Mouse (Mus musculus): Measurements from ENCODE around the gene Ube2n. TPM values are rescaled to one million over a fixed set of nuclear protein-coding genes. Genes with fewer than 3 reads are reported as not detected.
"Not testable (repeated sequence)": the region's sequence is repeated elsewhere in the genome, so short reads cannot be mapped to it uniquely, and the experiment has no call there.

Gene Ube2n
- polyA plus RNA-seq, 1 experiment from 2014 or later, result 365 TPM

GRCm38 (mm10) chr10:95545051-95545450 is 30.1 kb downstream of the Ube2n start:
- Histone ChIP-seq H3K9ac (no peak overlapping the region), H3K4me2 (no peak overlapping the region), H3K27ac (replicated peaks) (no peak overlapping the region), H3K27me3 (no peaks in the 10 kb centered on the region), H3K4me3 (no peak overlapping the region), H3K36me3 (peaks cover 29% of the 10 kb centered on the region), H3K9me3 (no peaks in the 10 kb centered on the region), H3K4me1 (replicated peaks) (no peaks in the 10 kb centered on the region)
- 52% methylated on average over 4 of the region's 4 CpGs for WGBS
- ATAC-seq (ENCODE audit: low FRiP score, low read depth), result no peak

GRCm38 (mm10) chr10:95546178-95546577 is 31.2 kb downstream of the Ube2n start:
- Histone ChIP-seq H3K4me3 (no peak overlapping the region), H3K27me3 (no peaks in the 10 kb centered on the region), H3K36me3 (peaks cover 29% of the 10 kb centered on the region), H3K4me1 (replicated peaks) (no peaks in the 10 kb centered on the region), H3K27ac (replicated peaks) (no peak overlapping the region), H3K4me2 (no peak overlapping the region), H3K9me3 (no peaks in the 10 kb centered on the region), H3K9ac (no peak overlapping the region)
- WGBS, result 95% methylated on average over 2 of the region's 2 CpGs
- ATAC-seq (ENCODE audit: low FRiP score, low read depth), result no peak

GRCm38 (mm10) chr10:95548154-95548826 is 33.3 kb downstream of the Ube2n start:
- peaks cover 29% of the 10 kb centered on the region for H3K36me3 ChIP-seq
- no peak overlapping the region for H3K27ac ChIP-seq (replicated peaks)

GRCm38 (mm10) chr10:95549080-95549479 is 34.1 kb downstream of the Ube2n start:
- H3K9me3 ChIP-seq; H3K4me1 ChIP-seq (replicated peaks); H3K4me3 ChIP-seq; H3K9ac ChIP-seq; H3K27me3 ChIP-seq; H3K4me2 ChIP-seq; H3K27ac ChIP-seq (replicated peaks); ATAC-seq (ENCODE audit: low FRiP score, low read depth): not testable (repeated sequence)
- H3K36me3 ChIP-seq, result peaks cover 29% of the 10 kb centered on the region
- 64% methylated on average over 5 of the region's 5 CpGs for WGBS

More at GRCm38 (mm10) chr10:95548154-95548826, 33.3 kb downstream of the Ube2n start:
- H3K9ac ChIP-seq, result no peak overlapping the region
- H3K9me3 ChIP-seq, result no peaks in the 10 kb centered on the region
- H3K27me3 ChIP-seq, result no peaks in the 10 kb centered on the region
- H3K4me2 ChIP-seq, result no peak overlapping the region
- H3K4me1 ChIP-seq (replicated peaks), result peaks cover 9% of the 10 kb centered on the region
- WGBS, result 81% methylated on average over 11 of the region's 11 CpGs
- no peak for ATAC-seq (ENCODE audit: low FRiP score, low read depth)
- H3K4me3 ChIP-seq, result no peak overlapping the region

DNA sequence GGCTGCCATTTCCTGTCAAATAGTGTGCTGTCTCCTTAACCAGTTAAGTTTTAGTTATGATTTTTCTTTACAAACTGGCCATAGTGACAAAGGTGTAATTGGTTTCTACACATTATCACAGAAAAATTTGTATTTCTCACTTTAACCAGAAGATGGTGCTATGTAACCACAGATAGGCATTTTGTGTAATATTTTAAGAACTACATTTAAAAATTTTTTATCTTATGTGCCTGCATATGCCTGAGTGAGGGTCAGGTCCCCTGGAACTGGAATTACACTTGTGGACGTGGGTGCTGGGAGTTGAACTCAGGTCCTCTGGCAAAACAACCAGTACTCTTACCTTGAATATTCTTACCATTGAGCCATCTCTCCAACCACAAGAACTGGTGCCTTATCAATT is 35.6 kb downstream of the Ube2n start:
- no peak overlapping the region for H3K4me3 ChIP-seq
- no peaks in the 10 kb centered on the region for H3K27me3 ChIP-seq
- H3K9me3 ChIP-seq, result no peaks in the 10 kb centered on the region
- ATAC-seq (ENCODE audit: low FRiP score, low read depth), result no peak
- peaks cover 20% of the 10 kb centered on the region for H3K36me3 ChIP-seq
- no peak overlapping the region for H3K27ac ChIP-seq (replicated peaks)
- H3K4me1 ChIP-seq (replicated peaks), result peaks cover 9% of the 10 kb centered on the region
- H3K4me2 ChIP-seq, result no peak overlapping the region
- WGBS, result 59% methylated on average over 1 of the region's 1 CpGs
- no peak overlapping the region for H3K9ac ChIP-seq

GRCm38 (mm10) chr10:95551752-95552151 is 36.8 kb downstream of the Ube2n start:
- H3K4me3 ChIP-seq, result no peak overlapping the region
- H3K9me3 ChIP-seq, result no peaks in the 10 kb centered on the region
- H3K36me3 ChIP-seq, result peaks cover 15% of the 10 kb centered on the region
- no peak for ATAC-seq (ENCODE audit: low FRiP score, low read depth)
- peaks cover 9% of the 10 kb centered on the region for H3K4me1 ChIP-seq (replicated peaks)
- no peak overlapping the region for H3K27ac ChIP-seq (replicated peaks)
- no peaks in the 10 kb centered on the region for H3K27me3 ChIP-seq
- H3K9ac ChIP-seq, result no peak overlapping the region
- no peak overlapping the region for H3K4me2 ChIP-seq

DNA sequence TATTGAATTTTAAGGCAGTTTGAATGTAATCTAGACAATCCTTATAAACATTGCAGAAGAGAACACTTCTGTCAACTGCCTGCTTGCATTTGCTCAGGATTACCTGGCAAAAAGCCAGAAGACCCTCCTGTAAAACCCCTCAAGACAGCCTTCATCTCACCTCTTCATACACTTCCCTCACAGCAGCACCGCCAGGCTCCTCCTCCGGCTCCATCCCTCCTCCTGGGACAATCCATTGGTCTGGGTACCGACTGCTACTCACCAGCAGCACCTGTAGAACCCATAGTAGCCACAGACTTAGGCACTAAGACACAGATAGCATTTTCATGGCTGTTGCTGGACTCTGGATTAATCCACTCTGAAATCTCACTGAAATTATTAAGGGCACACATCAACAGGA is 37.4 kb downstream of the Ube2n start:
- ATAC-seq (ENCODE audit: low FRiP score, low read depth), result no peak
- Histone ChIP-seq H3K9me3 (no peaks in the 10 kb centered on the region), H3K4me3 (no peak overlapping the region), H3K27me3 (no peaks in the 10 kb centered on the region), H3K36me3 (peaks cover 16% of the 10 kb centered on the region), H3K9ac (no peak overlapping the region), H3K4me2 (no peak overlapping the region), H3K4me1 (replicated peaks) (peaks cover 9% of the 10 kb centered on the region), H3K27ac (replicated peaks) (0 out of 2 replicates have a peak overlapping the region, but pooled peaks have one; percentile 14)
- WGBS, result 58% methylated on average over 3 of the region's 3 CpGs

GRCm38 (mm10) chr10:95555866-95556265 is 40.9 kb downstream of the Ube2n start:
- H3K27ac ChIP-seq (replicated peaks), result no peak overlapping the region
- 0 out of 2 replicates have a peak, but pooled peaks cover 4% of the 10 kb centered on the region for H3K36me3 ChIP-seq
- no peaks in the 10 kb centered on the region for H3K27me3 ChIP-seq
- H3K9me3 ChIP-seq, result no peaks in the 10 kb centered on the region
- no peak overlapping the region for H3K9ac ChIP-seq
- peaks cover 23% of the 10 kb centered on the region for H3K4me1 ChIP-seq (replicated peaks)
- H3K4me2 ChIP-seq, result no peak overlapping the region
- no peak overlapping the region for H3K4me3 ChIP-seq
- WGBS, result 87% methylated on average over 11 of the region's 11 CpGs
- ATAC-seq (ENCODE audit: low FRiP score, low read depth), result no peak

- H3K9ac ChIP-seq, result no peak overlapping the region
- ATAC-seq (ENCODE audit: low FRiP score, low read depth), result no peak
- H3K27me3 ChIP-seq, result no peaks in the 10 kb centered on the region
- H3K27ac ChIP-seq (replicated peaks), result no peak overlapping the region
- 85% methylated on average over 5 of the region's 5 CpGs for WGBS
- H3K9me3 ChIP-seq, result no peaks in the 10 kb centered on the region
- 0 out of 2 replicates have a peak, but pooled peaks cover 4% of the 10 kb centered on the region for H3K36me3 ChIP-seq
- peaks cover 28% of the 10 kb centered on the region for H3K4me1 ChIP-seq (replicated peaks)
- no peak overlapping the region for H3K4me3 ChIP-seq
- H3K4me2 ChIP-seq, result no peak overlapping the region
These were observed 42.4 kb downstream of the Ube2n start for GRCm38 (mm10) chr10:95557337-95557828.

DNA sequence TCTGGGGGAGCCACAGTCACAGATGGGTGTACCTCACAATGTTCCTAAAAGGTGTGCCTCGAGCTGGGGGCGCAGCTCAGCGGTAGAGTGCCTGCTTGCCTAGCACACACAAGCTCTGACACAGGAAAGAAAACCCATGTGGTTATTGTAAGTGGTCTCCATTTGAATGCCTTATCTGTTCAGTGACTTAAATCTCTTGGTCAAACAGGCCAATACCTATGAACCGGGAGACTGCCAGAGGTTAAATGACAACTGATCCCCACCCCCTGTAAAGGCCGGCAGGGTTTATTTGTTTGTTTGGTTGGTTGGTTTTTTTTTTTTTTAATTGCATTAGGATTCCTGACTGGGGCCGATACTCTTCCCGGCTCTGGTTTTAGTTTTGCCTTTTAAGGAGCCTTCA is 44.5 kb downstream of the Ube2n start:
- no peak overlapping the region for H3K27ac ChIP-seq (replicated peaks)
- WGBS, result 86% methylated on average over 7 of the region's 7 CpGs

GRCm38 (mm10) chr10:95560394-95560983 is 45.5 kb downstream of the Ube2n start:
- Histone ChIP-seq H3K4me2 (peak overlapping the region; percentile 22), H3K4me3 (no peak overlapping the region), H3K27me3 (no peaks in the 10 kb centered on the region), H3K9me3 (no peaks in the 10 kb centered on the region), H3K9ac (no peak overlapping the region), H3K4me1 (replicated peaks) (peaks cover 36% of the 10 kb centered on the region), H3K27ac (replicated peaks) (no peak overlapping the region), H3K36me3 (0 out of 2 replicates have a peak, but pooled peaks cover 4% of the 10 kb centered on the region)
- 80% methylated on average over 9 of the region's 9 CpGs for WGBS
- ATAC-seq (ENCODE audit: low FRiP score, low read depth), result no peak

More for the DNA sequence above, 44.5 kb downstream of the Ube2n start:
- Histone ChIP-seq H3K4me2 (no peak overlapping the region), H3K9me3 (no peaks in the 10 kb centered on the region), H3K36me3 (0 out of 2 replicates have a peak, but pooled peaks cover 4% of the 10 kb centered on the region), H3K4me3 (no peak overlapping the region), H3K9ac (no peak overlapping the region), H3K27me3 (no peaks in the 10 kb centered on the region), H3K4me1 (replicated peaks) (peaks cover 32% of the 10 kb centered on the region)
- ATAC-seq (ENCODE audit: low FRiP score, low read depth), result no peak

DNA sequence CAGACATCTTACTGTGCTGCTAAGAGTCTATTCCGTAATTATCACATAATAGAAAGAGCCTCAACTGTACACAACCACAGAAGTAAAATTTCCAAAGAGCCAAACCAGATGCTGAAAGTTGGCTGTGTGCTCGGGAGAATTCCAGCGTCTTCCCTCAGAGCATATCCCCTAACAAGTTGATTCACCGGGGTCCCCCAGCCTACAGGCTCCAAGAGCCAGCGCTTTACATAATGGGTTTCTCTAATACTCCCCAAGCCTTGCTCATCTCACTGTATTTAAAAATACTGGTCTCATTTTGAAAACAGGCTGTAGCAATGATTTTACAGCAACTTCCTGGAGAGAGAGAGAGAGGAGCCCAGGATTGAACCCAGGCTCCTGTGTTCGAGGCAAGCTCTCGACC is 46.7 kb downstream of the Ube2n start:
- H3K27me3 ChIP-seq, result no peaks in the 10 kb centered on the region
- no peaks in the 10 kb centered on the region for H3K9me3 ChIP-seq
- H3K36me3 ChIP-seq, result 0 out of 2 replicates have a peak, but pooled peaks cover 4% of the 10 kb centered on the region
- H3K4me2 ChIP-seq, result peak overlapping the region; percentile 90
- no peak overlapping the region for H3K27ac ChIP-seq (replicated peaks)
- ATAC-seq (ENCODE audit: low FRiP score, low read depth), result no peak
- peak overlapping the region; percentile 97 for H3K4me3 ChIP-seq
- WGBS, result 40% methylated on average over 7 of the region's 7 CpGs
- peaks cover 36% of the 10 kb centered on the region for H3K4me1 ChIP-seq (replicated peaks)
- peak overlapping the region; percentile 92 for H3K9ac ChIP-seq

Measured in hindbrain, embryonic 15.5 days (tissue).